Mouse (Mus musculus): ENCODE data around the gene Tgfbr3. TPM values are rescaled to one million over a fixed set of nuclear protein-coding genes. Genes with fewer than 3 reads are reported as not detected.

Tgfbr3 gene
- total and polyA plus RNA-seq, 2 experiments from 2014 or later = 3.4 to 14.3 TPM

GRCm38 (mm10) chr5:107242993-107243392, 46.4 kb downstream of the Tgfbr3 start:
- no peak for DNase-seq
- peaks cover 48% of the 10 kb centered on the region for H3K27me3 ChIP-seq (ENCODE audit: insufficient read depth, low read length)

GRCm38 (mm10) chr5:107240276-107240675, 49.2 kb downstream of the Tgfbr3 start:
- no peak for TF ChIP-seq CTCF (IDR thresholded peaks at IDR 0.05; ENCODE audit: low read depth)
- Histone ChIP-seq H3K27ac (ENCODE audit: low read depth, low read length) (no peak overlapping the region), H3K9me3 (ENCODE audit: low read length) (no peaks in the 10 kb centered on the region), H3K4me1 (ENCODE audit: insufficient read depth) (no peaks in the 10 kb centered on the region), H3K4me3 (ENCODE audit: low read depth, low read length) (no peak overlapping the region), H3K4me2 (ENCODE audit: low read depth) (no peak overlapping the region), H3K9ac (no peak overlapping the region), H3K27me3 (ENCODE audit: insufficient read depth, low read length) (peaks cover 37% of the 10 kb centered on the region), H3K36me3 (ENCODE audit: insufficient read depth) (no peaks in the 10 kb centered on the region)
- 18% methylated on average over 1 of the region's 1 CpGs for WGBS
- DNase-seq = no peak
- no peak for ATAC-seq

More at GRCm38 (mm10) chr5:107242993-107243392, 46.4 kb downstream of the Tgfbr3 start:
- Histone ChIP-seq H3K9me3 (ENCODE audit: low read length) (no peaks in the 10 kb centered on the region), H3K4me3 (ENCODE audit: low read depth, low read length) (no peak overlapping the region), H3K36me3 (ENCODE audit: insufficient read depth) (no peaks in the 10 kb centered on the region), H3K4me2 (ENCODE audit: low read depth) (no peak overlapping the region), H3K9ac (no peak overlapping the region), H3K4me1 (ENCODE audit: insufficient read depth) (no peaks in the 10 kb centered on the region), H3K27ac (ENCODE audit: low read depth, low read length) (no peak overlapping the region)
- 79% methylated on average over 4 of the region's 4 CpGs for WGBS
- no peak for ATAC-seq
- no peak for TF ChIP-seq CTCF (IDR thresholded peaks at IDR 0.05; ENCODE audit: low read depth)

- Histone ChIP-seq H3K9me3 (ENCODE audit: low read length) (no peaks in the 10 kb centered on the region), H3K27me3 (ENCODE audit: insufficient read depth, low read length) (peaks cover 25% of the 10 kb centered on the region), H3K4me3 (ENCODE audit: low read depth, low read length) (no peak overlapping the region), H3K4me2 (ENCODE audit: low read depth) (no peak overlapping the region), H3K4me1 (ENCODE audit: insufficient read depth) (no peaks in the 10 kb centered on the region), H3K36me3 (ENCODE audit: insufficient read depth) (no peaks in the 10 kb centered on the region), H3K9ac (no peak overlapping the region), H3K27ac (ENCODE audit: low read depth, low read length) (no peak overlapping the region)
- no peak for TF ChIP-seq CTCF (IDR thresholded peaks at IDR 0.05; ENCODE audit: low read depth)
- ATAC-seq = no peak
- 59% methylated on average over 7 of the region's 7 CpGs for WGBS
- no peak for DNase-seq
These were observed 51.4 kb downstream of the Tgfbr3 start for GRCm38 (mm10) chr5:107237971-107238426.

GRCm38 (mm10) chr5:107236975-107237374, 52.5 kb downstream of the Tgfbr3 start:
- Histone ChIP-seq H3K4me3 (ENCODE audit: low read depth, low read length) (no peak overlapping the region), H3K27me3 (ENCODE audit: insufficient read depth, low read length) (peaks cover 25% of the 10 kb centered on the region), H3K9ac (no peak overlapping the region), H3K4me1 (ENCODE audit: insufficient read depth) (no peaks in the 10 kb centered on the region), H3K36me3 (ENCODE audit: insufficient read depth) (no peaks in the 10 kb centered on the region), H3K9me3 (ENCODE audit: low read length) (no peaks in the 10 kb centered on the region), H3K4me2 (ENCODE audit: low read depth) (no peak overlapping the region), H3K27ac (ENCODE audit: low read depth, low read length) (no peak overlapping the region)
- TF ChIP-seq CTCF (IDR thresholded peaks at IDR 0.05; ENCODE audit: low read depth) = no peak
- WGBS = 81% methylated on average over 6 of the region's 6 CpGs
- no peak for DNase-seq
- ATAC-seq = no peak

GRCm38 (mm10) chr5:107236039-107236438, 53.4 kb downstream of the Tgfbr3 start:
- no peak for ATAC-seq
- WGBS = 85% methylated on average over 5 of the region's 5 CpGs
- peaks cover 18% of the 10 kb centered on the region; the same call in 1 of the 2 replicates for H3K27me3 ChIP-seq (ENCODE audit: insufficient read depth, low read length)

GRCm38 (mm10) chr5:107233366-107234354, 55.8 kb downstream of the Tgfbr3 start:
- no peak for DNase-seq
- H3K9me3 ChIP-seq (ENCODE audit: low read length) = no peaks in the 10 kb centered on the region
- no peaks in the 10 kb centered on the region for H3K4me1 ChIP-seq (ENCODE audit: insufficient read depth)
- no peak overlapping the region for H3K9ac ChIP-seq
- H3K27me3 ChIP-seq (ENCODE audit: insufficient read depth, low read length) = peaks cover 3% of the 10 kb centered on the region; the same call in 1 of the 2 replicates
- ATAC-seq = no peak
- no peak for TF ChIP-seq CTCF (IDR thresholded peaks at IDR 0.05; ENCODE audit: low read depth)
- H3K4me3 ChIP-seq (ENCODE audit: low read depth, low read length) = no peak overlapping the region
- no peaks in the 10 kb centered on the region for H3K36me3 ChIP-seq (ENCODE audit: insufficient read depth)
- H3K4me2 ChIP-seq (ENCODE audit: low read depth) = no peak overlapping the region
- WGBS = 74% methylated on average over 14 of the region's 14 CpGs
- no peak overlapping the region for H3K27ac ChIP-seq (ENCODE audit: low read depth, low read length)

More at GRCm38 (mm10) chr5:107236039-107236438, 53.4 kb downstream of the Tgfbr3 start:
- no peak overlapping the region for H3K9ac ChIP-seq
- no peak for TF ChIP-seq CTCF (IDR thresholded peaks at IDR 0.05; ENCODE audit: low read depth)
- no peaks in the 10 kb centered on the region for H3K9me3 ChIP-seq (ENCODE audit: low read length)
- H3K4me2 ChIP-seq (ENCODE audit: low read depth) = no peak overlapping the region
- H3K36me3 ChIP-seq (ENCODE audit: insufficient read depth) = no peaks in the 10 kb centered on the region
- DNase-seq = no peak
- no peaks in the 10 kb centered on the region for H3K4me1 ChIP-seq (ENCODE audit: insufficient read depth)
- no peak overlapping the region for H3K4me3 ChIP-seq (ENCODE audit: low read depth, low read length)
- H3K27ac ChIP-seq (ENCODE audit: low read depth, low read length) = no peak overlapping the region

- Histone ChIP-seq H3K4me1 (ENCODE audit: insufficient read depth) (no peaks in the 10 kb centered on the region), H3K27ac (ENCODE audit: low read depth, low read length) (no peak overlapping the region), H3K36me3 (ENCODE audit: insufficient read depth) (no peaks in the 10 kb centered on the region), H3K9me3 (ENCODE audit: low read length) (no peaks in the 10 kb centered on the region), H3K27me3 (ENCODE audit: insufficient read depth, low read length) (peaks cover 3% of the 10 kb centered on the region; the same call in 1 of the 2 replicates), H3K9ac (no peak overlapping the region), H3K4me3 (ENCODE audit: low read depth, low read length) (no peak overlapping the region), H3K4me2 (ENCODE audit: low read depth) (no peak overlapping the region)
- no peak for DNase-seq
- ATAC-seq = no peak
- TF ChIP-seq CTCF (IDR thresholded peaks at IDR 0.05; ENCODE audit: low read depth) = no peak
- WGBS = 73% methylated on average over 6 of the region's 6 CpGs
These were observed 59.2 kb downstream of the Tgfbr3 start for GRCm38 (mm10) chr5:107230189-107230588.

All from forebrain, postnatal 0 days (tissue).